Mouse (Mus musculus): Measurements from ENCODE around the gene Slc25a31. TPM values are rescaled to one million over a fixed set of nuclear protein-coding genes. Genes with fewer than 3 reads are reported as not detected.

The Slc25a31 gene
- total RNA-seq (2014; rRNA removed) (0.07 TPM in 1 of 2 replicates, not detected in the other), polyA plus RNA-seq (2012; rRNA removed) (0.07 TPM in 1 of 2 replicates, not detected in the other)

GRCm38 (mm10) chr3:40708655-40709054 lies at the start of gene Slc25a31:
Gene Slc25a31, plus strand, starts transcription at chr3:40708855.
- TF ChIP-seq POLR2A (IDR thresholded peaks at IDR 0.05; ENCODE audit: extremely low read depth, insufficient read depth, low read length) (no peak), CTCF (IDR thresholded peaks at IDR 0.05; ENCODE audit: low read depth, low read length) (no peak)
- 89% methylated on average over 30 of the region's 30 CpGs for WGBS
- H3K36me3 ChIP-seq (ENCODE audit: control insufficient read depth, insufficient read depth, low read length) = no peaks in the 10 kb centered on the region
- H3K4me1 ChIP-seq (ENCODE audit: control insufficient read depth, insufficient read depth, low read length) = peaks cover 7% of the 10 kb centered on the region
- H3K27me3 ChIP-seq (ENCODE audit: control insufficient read depth, insufficient read depth, low read length) = no peaks in the 10 kb centered on the region
- H3K9ac ChIP-seq (ENCODE audit: low read depth, low read length) = no peak within 1 kb of the TSS
- no peaks in the 10 kb centered on the region for H3K79me2 ChIP-seq (ENCODE audit: control insufficient read depth, insufficient read depth, low read length)
- H3K27ac ChIP-seq (replicated peaks; ENCODE audit: insufficient read depth, low read depth, low read length) = no peak within 1 kb of the TSS
- H3K4me3 ChIP-seq (ENCODE audit: insufficient read depth, low read depth, low read length) = no peak within 1 kb of the TSS
- DNase-seq (ENCODE audit: extremely low read depth, low read depth, low spot score) = no peak

- no peaks in the 10 kb centered on the region for H3K4me1 ChIP-seq (ENCODE audit: control insufficient read depth, insufficient read depth, low read length)
- no peak overlapping the region for H3K27ac ChIP-seq (replicated peaks; ENCODE audit: insufficient read depth, low read depth, low read length)
- 100% methylated on average over 2 of the region's 2 CpGs for WGBS
- H3K4me3 ChIP-seq (ENCODE audit: insufficient read depth, low read depth, low read length) = no peak overlapping the region
- no peaks in the 10 kb centered on the region for H3K36me3 ChIP-seq (ENCODE audit: control insufficient read depth, insufficient read depth, low read length)
- H3K79me2 ChIP-seq (ENCODE audit: control insufficient read depth, insufficient read depth, low read length) = no peaks in the 10 kb centered on the region
- DNase-seq (ENCODE audit: extremely low read depth, low read depth, low spot score) = no peak
- no peak overlapping the region for H3K9ac ChIP-seq (ENCODE audit: low read depth, low read length)
- TF ChIP-seq CTCF (IDR thresholded peaks at IDR 0.05; ENCODE audit: low read depth, low read length) = no peak
- TF ChIP-seq POLR2A (IDR thresholded peaks at IDR 0.05; ENCODE audit: extremely low read depth, insufficient read depth, low read length) = no peak
- H3K27me3 ChIP-seq (ENCODE audit: control insufficient read depth, insufficient read depth, low read length) = no peaks in the 10 kb centered on the region
Measured at GRCm38 (mm10) chr3:40660231-40660630, 48.4 kb upstream of the Slc25a31 start.

- 92% methylated on average over 4 of the region's 4 CpGs for WGBS
- Histone ChIP-seq H3K4me1 (ENCODE audit: control insufficient read depth, insufficient read depth, low read length) (no peaks in the 10 kb centered on the region), H3K36me3 (ENCODE audit: control insufficient read depth, insufficient read depth, low read length) (no peaks in the 10 kb centered on the region), H3K27me3 (ENCODE audit: control insufficient read depth, insufficient read depth, low read length) (no peaks in the 10 kb centered on the region), H3K79me2 (ENCODE audit: control insufficient read depth, insufficient read depth, low read length) (no peaks in the 10 kb centered on the region), H3K4me3 (ENCODE audit: insufficient read depth, low read depth, low read length) (no peak overlapping the region), H3K9ac (ENCODE audit: low read depth, low read length) (no peak overlapping the region), H3K27ac (replicated peaks; ENCODE audit: insufficient read depth, low read depth, low read length) (no peak overlapping the region)
- TF ChIP-seq CTCF (IDR thresholded peaks at IDR 0.05; ENCODE audit: low read depth, low read length) (no peak), POLR2A (IDR thresholded peaks at IDR 0.05; ENCODE audit: extremely low read depth, insufficient read depth, low read length) (no peak)
- DNase-seq (ENCODE audit: extremely low read depth, low read depth, low spot score) = no peak
Measured at GRCm38 (mm10) chr3:40666109-40666508, 42.5 kb upstream of the Slc25a31 start.

GRCm38 (mm10) chr3:40666861-40667719 lies 41.6 kb upstream of the Slc25a31 start:
- H3K27me3 ChIP-seq (ENCODE audit: control insufficient read depth, insufficient read depth, low read length) = no peaks in the 10 kb centered on the region
- H3K9ac ChIP-seq (ENCODE audit: low read depth, low read length) = no peak overlapping the region
- H3K79me2 ChIP-seq (ENCODE audit: control insufficient read depth, insufficient read depth, low read length) = no peaks in the 10 kb centered on the region
- H3K4me1 ChIP-seq (ENCODE audit: control insufficient read depth, insufficient read depth, low read length) = no peaks in the 10 kb centered on the region
- TF ChIP-seq POLR2A (IDR thresholded peaks at IDR 0.05; ENCODE audit: extremely low read depth, insufficient read depth, low read length) (no peak), CTCF (IDR thresholded peaks at IDR 0.05; ENCODE audit: low read depth, low read length) (no peak)
- no peak overlapping the region for H3K4me3 ChIP-seq (ENCODE audit: insufficient read depth, low read depth, low read length)
- WGBS = 96% methylated on average over 8 of the region's 8 CpGs
- no peak overlapping the region for H3K27ac ChIP-seq (replicated peaks; ENCODE audit: insufficient read depth, low read depth, low read length)
- no peak for DNase-seq (ENCODE audit: extremely low read depth, low read depth, low spot score)
- H3K36me3 ChIP-seq (ENCODE audit: control insufficient read depth, insufficient read depth, low read length) = no peaks in the 10 kb centered on the region

GRCm38 (mm10) chr3:40668889-40669288 lies 39.8 kb upstream of the Slc25a31 start:
- H3K4me1 ChIP-seq (ENCODE audit: control insufficient read depth, insufficient read depth, low read length) = no peaks in the 10 kb centered on the region
- no peaks in the 10 kb centered on the region for H3K27me3 ChIP-seq (ENCODE audit: control insufficient read depth, insufficient read depth, low read length)
- 76% methylated on average over 6 of the region's 6 CpGs for WGBS
- H3K9ac ChIP-seq (ENCODE audit: low read depth, low read length) = no peak overlapping the region
- no peak overlapping the region for H3K27ac ChIP-seq (replicated peaks; ENCODE audit: insufficient read depth, low read depth, low read length)
- no peaks in the 10 kb centered on the region; the same call in 1 of the 2 replicates for H3K36me3 ChIP-seq (ENCODE audit: control insufficient read depth, insufficient read depth, low read length)
- no peak overlapping the region for H3K4me3 ChIP-seq (ENCODE audit: insufficient read depth, low read depth, low read length)
- DNase-seq (ENCODE audit: extremely low read depth, low read depth, low spot score) = no peak
- TF ChIP-seq CTCF (IDR thresholded peaks at IDR 0.05; ENCODE audit: low read depth, low read length) = no peak
- no peak for TF ChIP-seq POLR2A (IDR thresholded peaks at IDR 0.05; ENCODE audit: extremely low read depth, insufficient read depth, low read length)
- H3K79me2 ChIP-seq (ENCODE audit: control insufficient read depth, insufficient read depth, low read length) = no peaks in the 10 kb centered on the region

- Histone ChIP-seq H3K9ac (ENCODE audit: low read depth, low read length) (no peak overlapping the region), H3K36me3 (ENCODE audit: control insufficient read depth, insufficient read depth, low read length) (no peaks in the 10 kb centered on the region; the same call in 1 of the 2 replicates), H3K27me3 (ENCODE audit: control insufficient read depth, insufficient read depth, low read length) (no peaks in the 10 kb centered on the region), H3K4me3 (ENCODE audit: insufficient read depth, low read depth, low read length) (no peak overlapping the region), H3K4me1 (ENCODE audit: control insufficient read depth, insufficient read depth, low read length) (no peaks in the 10 kb centered on the region), H3K27ac (replicated peaks; ENCODE audit: insufficient read depth, low read depth, low read length) (no peak overlapping the region), H3K79me2 (ENCODE audit: control insufficient read depth, insufficient read depth, low read length) (no peaks in the 10 kb centered on the region)
- DNase-seq (ENCODE audit: extremely low read depth, low read depth, low spot score) = no peak
- no peak for TF ChIP-seq POLR2A (IDR thresholded peaks at IDR 0.05; ENCODE audit: extremely low read depth, insufficient read depth, low read length)
- no peak for TF ChIP-seq CTCF (IDR thresholded peaks at IDR 0.05; ENCODE audit: low read depth, low read length)
- 90% methylated on average over 3 of the region's 3 CpGs for WGBS
Measured at GRCm38 (mm10) chr3:40669395-40669794, 39.3 kb upstream of the Slc25a31 start.
